Mouse (Mus musculus): ENCODE results near the gene Olfr344. TPM values are rescaled to one million over a fixed set of nuclear protein-coding genes. Genes with fewer than 3 reads are reported as not detected.

The Olfr344 gene
- polyA plus RNA-seq (2014; fragmentation: Nextera tagmentation; extraction: Ambion mirVana), result not detected in 2 replicates

DNA sequence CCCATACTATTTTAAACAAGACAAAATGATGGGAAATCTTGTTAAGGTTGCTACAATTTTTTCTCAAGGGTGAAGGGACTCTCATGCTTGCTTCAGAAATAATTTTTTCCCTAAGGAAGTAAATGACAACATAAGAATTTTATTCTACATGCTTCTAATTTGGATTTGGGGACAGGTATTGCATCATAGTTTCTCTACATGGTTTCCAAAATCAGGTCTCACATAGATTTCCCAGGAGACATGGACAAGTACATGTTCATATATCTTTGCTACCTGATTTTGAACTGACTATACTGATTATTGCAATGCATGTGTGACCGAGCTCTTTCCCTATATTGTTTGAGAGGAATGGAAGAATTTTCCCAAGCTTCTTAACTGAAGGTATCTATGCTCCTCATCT lies at the start of gene Olfr344:
Gene Olfr344, plus strand, starts transcription at position 301 of the 400 bp plus-strand sequence.
- 70% methylated on average over 1 of the region's 1 CpGs for WGBS
- ATAC-seq (ENCODE audit: low FRiP score), result no peak

DNA sequence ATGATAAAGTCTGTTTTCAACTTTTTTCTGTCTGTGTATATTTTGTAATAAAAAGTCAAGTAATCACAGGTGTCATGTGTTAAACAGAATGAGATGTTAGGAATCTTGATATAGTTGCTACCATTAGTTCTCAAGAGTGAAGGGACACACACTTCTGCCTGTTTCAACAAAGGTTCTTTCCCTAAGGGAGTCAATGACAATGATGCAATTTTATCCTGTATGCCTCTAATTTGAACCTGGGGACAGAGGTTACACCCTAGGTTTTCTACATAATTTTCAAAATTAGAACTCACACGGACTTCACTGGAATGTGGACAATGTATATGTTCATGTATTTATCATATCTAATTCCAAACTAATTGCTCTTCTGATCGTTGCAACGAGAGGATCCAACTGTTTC lies 41.8 kb upstream of the Olfr344 start, which contains the start of gene Olfr342:
Gene Olfr342, plus strand, starts transcription at position 301 of the 400 bp plus-strand sequence.
- Histone ChIP-seq H3K27ac (ENCODE audit: low read depth, low read length) (no peak within 1 kb of the TSS), H3K36me3 (ENCODE audit: control insufficient read depth, insufficient read depth, low read length) (no peaks in the 10 kb centered on the region), H3K4me3 (ENCODE audit: low read depth, low read length) (no peak within 1 kb of the TSS), H3K4me1 (ENCODE audit: control insufficient read depth, insufficient read depth, low read length) (no peaks in the 10 kb centered on the region), H3K27me3 (ENCODE audit: control insufficient read depth, insufficient read depth, low read length) (no peaks in the 10 kb centered on the region), H3K4me2 (no peak within 1 kb of the TSS), H3K9me3 (ENCODE audit: control insufficient read depth, low read length) (no peaks in the 10 kb centered on the region; the same call in 1 of the 2 replicates), H3K9ac (ENCODE audit: low read length) (no peak within 1 kb of the TSS)
- WGBS, result 71% methylated on average over 3 of the region's 3 CpGs
- ATAC-seq (ENCODE audit: low FRiP score) (no peak), DNase-seq (ENCODE audit: low spot score, missing footprints) (no peak)

More for the DNA sequence above, at the start of gene Olfr344:
- no peak within 1 kb of the TSS for H3K4me3 ChIP-seq (ENCODE audit: low read depth, low read length)
- H3K4me2 ChIP-seq, result no peak within 1 kb of the TSS
- H3K27ac ChIP-seq (ENCODE audit: low read depth, low read length), result no peak within 1 kb of the TSS
- no peaks in the 10 kb centered on the region for H3K36me3 ChIP-seq (ENCODE audit: control insufficient read depth, insufficient read depth, low read length)
- H3K9me3 ChIP-seq (ENCODE audit: control insufficient read depth, low read length), result no peaks in the 10 kb centered on the region; the same call in 1 of the 2 replicates
- no peaks in the 10 kb centered on the region for H3K4me1 ChIP-seq (ENCODE audit: control insufficient read depth, insufficient read depth, low read length)
- H3K27me3 ChIP-seq (ENCODE audit: control insufficient read depth, insufficient read depth, low read length), result no peaks in the 10 kb centered on the region
- no peak for DNase-seq (ENCODE audit: low spot score, missing footprints)
- no peak within 1 kb of the TSS for H3K9ac ChIP-seq (ENCODE audit: low read length)

DNA sequence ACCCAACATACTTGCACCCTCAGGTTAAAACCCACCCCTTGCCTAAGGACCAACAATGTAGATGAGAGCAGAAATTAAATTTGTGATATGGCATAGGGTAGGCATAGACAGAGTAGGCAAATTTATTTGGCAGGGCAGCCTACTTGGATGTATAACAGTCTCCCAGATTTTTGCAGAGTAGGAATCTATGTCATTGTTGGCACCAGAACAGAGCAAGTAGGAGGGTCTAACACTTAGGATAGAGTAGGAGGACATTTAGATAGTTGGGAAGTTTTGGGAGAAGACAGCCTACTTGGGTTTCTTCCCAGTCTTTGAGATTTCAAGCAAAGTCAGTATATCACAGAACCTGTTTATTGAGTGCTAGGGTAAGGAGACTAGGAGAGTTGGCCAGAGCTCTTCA lies 1.3 kb upstream of the Olfr344 start:
- no peak overlapping the region for H3K4me3 ChIP-seq (ENCODE audit: low read depth, low read length)
- DNase-seq (ENCODE audit: low spot score, missing footprints) (no peak), ATAC-seq (ENCODE audit: low FRiP score) (no peak)
- no peak overlapping the region for H3K9ac ChIP-seq (ENCODE audit: low read length)
- H3K27ac ChIP-seq (ENCODE audit: low read depth, low read length), result no peak overlapping the region
- no peaks in the 10 kb centered on the region for H3K36me3 ChIP-seq (ENCODE audit: control insufficient read depth, insufficient read depth, low read length)
- H3K9me3 ChIP-seq (ENCODE audit: control insufficient read depth, low read length), result no peaks in the 10 kb centered on the region; the same call in 1 of the 2 replicates
- no peak overlapping the region for H3K4me2 ChIP-seq
- no peaks in the 10 kb centered on the region for H3K27me3 ChIP-seq (ENCODE audit: control insufficient read depth, insufficient read depth, low read length)
- H3K4me1 ChIP-seq (ENCODE audit: control insufficient read depth, insufficient read depth, low read length), result no peaks in the 10 kb centered on the region

DNA sequence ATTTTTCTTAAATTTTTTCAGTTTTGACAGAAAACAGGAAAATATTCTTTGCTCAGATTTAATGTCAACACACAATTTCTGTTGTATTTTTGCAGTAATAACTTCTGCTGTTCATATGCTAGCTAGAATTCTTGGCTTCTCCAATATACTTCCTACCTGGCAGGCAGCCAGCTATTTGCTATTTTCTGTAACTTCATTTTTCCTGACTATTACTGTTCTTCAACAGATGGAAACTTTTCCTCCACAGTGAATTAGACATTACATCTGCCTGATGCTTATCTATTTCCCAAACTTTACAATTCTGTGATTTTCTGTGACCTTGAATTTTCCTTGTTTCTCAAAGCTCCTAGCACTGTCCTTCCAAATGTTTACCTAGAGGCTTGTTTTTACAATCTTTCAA lies 560 bp downstream of the Olfr344 start:
- H3K27me3 ChIP-seq (ENCODE audit: control insufficient read depth, insufficient read depth, low read length), result no peaks in the 10 kb centered on the region
- H3K4me3 ChIP-seq (ENCODE audit: low read depth, low read length), result no peak overlapping the region
- no peak for DNase-seq (ENCODE audit: low spot score, missing footprints)
- no peak overlapping the region for H3K9ac ChIP-seq (ENCODE audit: low read length)
- H3K4me1 ChIP-seq (ENCODE audit: control insufficient read depth, insufficient read depth, low read length), result no peaks in the 10 kb centered on the region
- no peaks in the 10 kb centered on the region; the same call in 1 of the 2 replicates for H3K9me3 ChIP-seq (ENCODE audit: control insufficient read depth, low read length)
- no peak for ATAC-seq (ENCODE audit: low FRiP score)
- no peak overlapping the region for H3K4me2 ChIP-seq
- H3K36me3 ChIP-seq (ENCODE audit: control insufficient read depth, insufficient read depth, low read length), result no peaks in the 10 kb centered on the region
- H3K27ac ChIP-seq (ENCODE audit: low read depth, low read length), result no peak overlapping the region

DNA sequence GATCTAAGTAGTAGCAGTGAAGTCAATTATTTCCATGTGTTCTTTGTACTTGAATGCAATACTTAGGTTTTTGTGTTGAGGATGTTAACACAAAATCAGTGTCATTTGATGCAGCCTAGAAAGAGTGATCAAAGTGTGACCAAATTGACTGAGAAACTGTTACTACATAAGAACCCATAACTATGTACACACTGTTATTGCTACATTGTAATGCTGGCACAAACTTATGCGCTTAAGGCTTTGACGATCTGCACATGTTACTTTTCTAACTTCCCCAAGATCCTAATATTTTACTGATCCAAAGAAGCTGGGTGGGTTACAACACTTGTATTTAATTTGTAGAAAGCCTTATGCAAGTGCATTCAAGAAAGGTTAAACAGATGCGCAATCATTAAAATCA lies 1.4 kb downstream of the Olfr344 start:
- Histone ChIP-seq H3K4me1 (ENCODE audit: control insufficient read depth, insufficient read depth, low read length) (no peaks in the 10 kb centered on the region), H3K27ac (ENCODE audit: low read depth, low read length) (no peak overlapping the region), H3K36me3 (ENCODE audit: control insufficient read depth, insufficient read depth, low read length) (no peaks in the 10 kb centered on the region), H3K27me3 (ENCODE audit: control insufficient read depth, insufficient read depth, low read length) (no peaks in the 10 kb centered on the region), H3K9me3 (ENCODE audit: control insufficient read depth, low read length) (no peaks in the 10 kb centered on the region; the same call in 1 of the 2 replicates), H3K4me3 (ENCODE audit: low read depth, low read length) (no peak overlapping the region), H3K9ac (ENCODE audit: low read length) (no peak overlapping the region), H3K4me2 (no peak overlapping the region)
- DNase-seq (ENCODE audit: low spot score, missing footprints) (no peak), ATAC-seq (ENCODE audit: low FRiP score) (no peak)
- WGBS, result 94% methylated on average over 3 of the region's 3 CpGs

Other genes with a start within 250 kb of the Olfr344 start
- gene Olfr338, start 193.1 kb upstream of the Olfr344 start, polyA plus RNA-seq (2014; fragmentation: Nextera tagmentation; extraction: Ambion mirVana), result not detected in 2 replicates
- not detected in 2 replicates for gene Olfr339, start 147.7 kb upstream of the Olfr344 start, polyA plus RNA-seq (2014; fragmentation: Nextera tagmentation; extraction: Ambion mirVana)
- gene Olfr340, start 114.1 kb upstream of the Olfr344 start, polyA plus RNA-seq (2014; fragmentation: Nextera tagmentation; extraction: Ambion mirVana), result not detected in 2 replicates
- gene Olfr341, start 84.2 kb upstream of the Olfr344 start, polyA plus RNA-seq (2014; fragmentation: Nextera tagmentation; extraction: Ambion mirVana), result not detected in 2 replicates
- gene Olfr342, start 41.7 kb upstream of the Olfr344 start, polyA plus RNA-seq (2014; fragmentation: Nextera tagmentation; extraction: Ambion mirVana), result not detected in 2 replicates
- gene Olfr345, start 73.4 kb downstream of the Olfr344 start, polyA plus RNA-seq (2014; fragmentation: Nextera tagmentation; extraction: Ambion mirVana), result not detected in 2 replicates
- not detected in 2 replicates for gene Olfr346, start 119.1 kb downstream of the Olfr344 start, polyA plus RNA-seq (2014; fragmentation: Nextera tagmentation; extraction: Ambion mirVana)
- not detected in 2 replicates for gene Olfr347, start 165.2 kb downstream of the Olfr344 start, polyA plus RNA-seq (2014; fragmentation: Nextera tagmentation; extraction: Ambion mirVana)
- not detected in 2 replicates for gene Olfr348, start 217.6 kb downstream of the Olfr344 start, polyA plus RNA-seq (2014; fragmentation: Nextera tagmentation; extraction: Ambion mirVana)
- gene Olfr50, start 223.9 kb downstream of the Olfr344 start, polyA plus RNA-seq (2014; fragmentation: Nextera tagmentation; extraction: Ambion mirVana), result not detected in 2 replicates

Data from midbrain, embryonic 11.5 days (tissue).